Mouse (Mus musculus): ENCODE data around the gene Ggact. TPM values are rescaled to one million over a fixed set of nuclear protein-coding genes. Genes with fewer than 3 reads are reported as not detected.
A peak's percentile ranks its signal among the peaks of the same experiment; 100 is the strongest.

The Ggact gene
- 54.3 and 59.3 TPM in 2 replicates for polyA plus RNA-seq (2015; fragmentation: Nextera tagmentation; extraction: Ambion mirVana)

DNA sequence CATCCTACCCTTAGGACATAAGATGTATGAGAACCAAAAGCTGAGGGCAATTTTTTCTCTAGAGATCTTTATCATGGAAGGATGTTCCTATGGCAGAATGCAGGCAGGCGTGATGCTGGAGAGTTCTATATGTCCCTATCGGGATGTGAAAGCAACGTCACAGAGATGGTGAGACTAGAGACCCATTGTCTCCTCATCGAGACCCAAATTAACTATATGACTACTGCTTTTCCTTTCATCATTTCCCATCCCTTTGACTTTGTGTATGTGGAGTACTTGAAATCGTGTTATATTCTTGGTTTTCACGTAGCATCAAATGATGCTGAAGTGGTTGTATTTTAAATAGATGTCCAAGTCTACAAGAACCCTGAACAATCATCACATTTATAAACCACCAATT, at the start of gene Ggact:
TSS of gene Ggact (minus strand) at position 101 of the 400 bp plus-strand sequence.
- Histone ChIP-seq H3K4me2 (replicated peaks; ENCODE audit: low read depth) (peak within 1 kb of the TSS; percentile 88), H3K27ac (replicated peaks) (peak within 1 kb of the TSS; percentile 81), H3K9ac (ENCODE audit: low read length) (peak within 1 kb of the TSS; percentile 74), H3K4me1 (replicated peaks; ENCODE audit: control insufficient read depth, insufficient read depth) (no peaks in the 10 kb centered on the region), H3K27me3 (ENCODE audit: control insufficient read depth, insufficient read depth, low read length) (no peaks in the 10 kb centered on the region), H3K36me3 (ENCODE audit: control insufficient read depth, insufficient read depth, low read length) (no peaks in the 10 kb centered on the region), H3K9me3 (ENCODE audit: control insufficient read depth, low read length) (no peaks in the 10 kb centered on the region), H3K4me3 (ENCODE audit: low read depth, low read length) (peak within 1 kb of the TSS; percentile 67)
- no peak for ATAC-seq (ENCODE audit: low FRiP score, low TSS enrichment)
- no peak for TF ChIP-seq CTCF (IDR thresholded peaks at IDR 0.05; ENCODE audit: low read depth)
- no peak for TF ChIP-seq EP300 (optimal IDR thresholded peaks at IDR 0.05)
- no peak for DNase-seq (ENCODE audit: low spot score)
- 81% methylated on average over 6 of the region's 6 CpGs for WGBS

DNA sequence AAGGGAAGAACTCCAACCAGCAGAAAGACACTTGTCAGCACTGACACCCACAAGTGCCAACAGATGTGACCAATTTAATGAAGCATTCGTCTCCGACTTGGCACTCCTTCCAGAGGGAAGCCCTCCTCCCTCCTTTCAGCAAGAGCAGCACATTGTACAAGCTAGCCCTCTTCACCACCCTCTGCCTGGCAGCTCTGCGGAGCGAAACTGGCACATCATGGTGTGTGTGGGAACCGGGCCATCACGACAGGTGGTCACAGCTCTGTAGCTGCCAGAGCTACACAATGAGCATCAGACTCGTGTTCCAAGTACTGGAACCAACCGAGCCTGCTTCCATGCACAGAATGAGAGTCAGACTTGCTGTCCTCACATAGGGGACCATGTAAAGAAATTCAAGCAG, 44.4 kb upstream of the Ggact start:
- no peak overlapping the region for H3K27ac ChIP-seq (replicated peaks)
- H3K36me3 ChIP-seq (ENCODE audit: control insufficient read depth, insufficient read depth, low read length), result no peaks in the 10 kb centered on the region; the same call in 1 of the 2 replicates
- ATAC-seq (ENCODE audit: low FRiP score, low TSS enrichment) (no peak), DNase-seq (ENCODE audit: low spot score) (no peak)
- no peaks in the 10 kb centered on the region for H3K4me1 ChIP-seq (replicated peaks; ENCODE audit: control insufficient read depth, insufficient read depth)
- no peak overlapping the region for H3K9ac ChIP-seq (ENCODE audit: low read length)
- no peak overlapping the region for H3K4me2 ChIP-seq (replicated peaks; ENCODE audit: low read depth)
- no peaks in the 10 kb centered on the region for H3K27me3 ChIP-seq (ENCODE audit: control insufficient read depth, insufficient read depth, low read length)
- TF ChIP-seq EP300 (optimal IDR thresholded peaks at IDR 0.05) (no peak), CTCF (IDR thresholded peaks at IDR 0.05; ENCODE audit: low read depth) (no peak)
- no peaks in the 10 kb centered on the region for H3K9me3 ChIP-seq (ENCODE audit: control insufficient read depth, low read length)
- no peak overlapping the region for H3K4me3 ChIP-seq (ENCODE audit: low read depth, low read length)
- WGBS, result 90% methylated on average over 8 of the region's 8 CpGs

DNA sequence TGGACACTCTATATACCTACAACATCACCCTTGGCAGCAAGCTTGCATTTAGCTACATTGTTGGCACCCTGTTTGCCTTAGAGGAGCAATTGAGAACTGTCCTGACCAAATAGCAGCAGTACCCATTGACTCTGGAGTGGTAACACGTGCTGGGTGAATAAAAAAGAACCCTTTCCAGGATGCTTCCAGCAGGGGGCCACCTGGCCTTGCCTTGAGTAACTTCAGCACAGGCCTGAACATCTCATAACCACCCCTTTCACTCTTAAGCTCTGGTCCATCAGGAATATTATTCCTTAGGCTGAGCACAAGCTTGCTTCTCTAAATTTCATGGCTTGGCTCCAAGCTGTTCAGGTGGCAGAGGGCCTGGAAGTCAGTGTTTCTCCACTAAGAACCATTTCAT, 39.8 kb upstream of the Ggact start:
- Histone ChIP-seq H3K4me1 (replicated peaks; ENCODE audit: control insufficient read depth, insufficient read depth) (no peaks in the 10 kb centered on the region), H3K4me2 (replicated peaks; ENCODE audit: low read depth) (no peak overlapping the region), H3K27me3 (ENCODE audit: control insufficient read depth, insufficient read depth, low read length) (no peaks in the 10 kb centered on the region), H3K9ac (ENCODE audit: low read length) (no peak overlapping the region), H3K36me3 (ENCODE audit: control insufficient read depth, insufficient read depth, low read length) (no peaks in the 10 kb centered on the region; the same call in 1 of the 2 replicates), H3K9me3 (ENCODE audit: control insufficient read depth, low read length) (no peaks in the 10 kb centered on the region), H3K27ac (replicated peaks) (no peak overlapping the region), H3K4me3 (ENCODE audit: low read depth, low read length) (no peak overlapping the region)
- TF ChIP-seq CTCF (IDR thresholded peaks at IDR 0.05; ENCODE audit: low read depth) (peak; percentile 84), EP300 (optimal IDR thresholded peaks at IDR 0.05) (no peak)
- WGBS, result 13% methylated on average over 1 of the region's 1 CpGs
- DNase-seq (ENCODE audit: low spot score), result peak; percentile 64
- ATAC-seq (ENCODE audit: low FRiP score, low TSS enrichment), result peak; percentile 74; the same call in 1 of the 2 replicates

DNA sequence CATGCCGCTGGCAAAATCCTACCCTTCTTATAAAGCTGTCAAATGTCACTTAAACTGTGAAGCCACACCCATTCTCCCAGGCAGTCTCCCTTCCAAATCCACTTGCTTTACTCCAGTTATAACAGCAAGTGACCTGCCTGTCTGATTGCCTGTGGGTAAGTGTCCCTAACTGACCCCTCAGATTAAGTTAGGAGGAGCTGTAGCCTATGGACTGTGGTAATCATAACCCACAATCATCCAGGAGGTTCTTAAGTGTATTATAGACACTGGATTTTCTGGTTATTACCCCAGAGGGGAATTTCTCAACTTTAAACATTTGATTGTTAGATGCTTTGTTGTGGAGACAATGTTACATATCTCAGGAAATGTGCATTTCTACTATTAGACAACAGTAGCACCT, 39.0 kb upstream of the Ggact start:
- Histone ChIP-seq H3K27me3 (ENCODE audit: control insufficient read depth, insufficient read depth, low read length) (no peaks in the 10 kb centered on the region), H3K9ac (ENCODE audit: low read length) (no peak overlapping the region), H3K27ac (replicated peaks) (no peak overlapping the region), H3K4me2 (replicated peaks; ENCODE audit: low read depth) (no peak overlapping the region), H3K36me3 (ENCODE audit: control insufficient read depth, insufficient read depth, low read length) (no peaks in the 10 kb centered on the region; the same call in 1 of the 2 replicates), H3K9me3 (ENCODE audit: control insufficient read depth, low read length) (no peaks in the 10 kb centered on the region), H3K4me1 (replicated peaks; ENCODE audit: control insufficient read depth, insufficient read depth) (no peaks in the 10 kb centered on the region), H3K4me3 (ENCODE audit: low read depth, low read length) (no peak overlapping the region)
- ATAC-seq (ENCODE audit: low FRiP score, low TSS enrichment), result no peak
- TF ChIP-seq EP300 (optimal IDR thresholded peaks at IDR 0.05), result no peak
- no peak for TF ChIP-seq CTCF (IDR thresholded peaks at IDR 0.05; ENCODE audit: low read depth)
- DNase-seq (ENCODE audit: low spot score), result no peak
- WGBS, result 87% methylated on average over 1 of the region's 1 CpGs

DNA sequence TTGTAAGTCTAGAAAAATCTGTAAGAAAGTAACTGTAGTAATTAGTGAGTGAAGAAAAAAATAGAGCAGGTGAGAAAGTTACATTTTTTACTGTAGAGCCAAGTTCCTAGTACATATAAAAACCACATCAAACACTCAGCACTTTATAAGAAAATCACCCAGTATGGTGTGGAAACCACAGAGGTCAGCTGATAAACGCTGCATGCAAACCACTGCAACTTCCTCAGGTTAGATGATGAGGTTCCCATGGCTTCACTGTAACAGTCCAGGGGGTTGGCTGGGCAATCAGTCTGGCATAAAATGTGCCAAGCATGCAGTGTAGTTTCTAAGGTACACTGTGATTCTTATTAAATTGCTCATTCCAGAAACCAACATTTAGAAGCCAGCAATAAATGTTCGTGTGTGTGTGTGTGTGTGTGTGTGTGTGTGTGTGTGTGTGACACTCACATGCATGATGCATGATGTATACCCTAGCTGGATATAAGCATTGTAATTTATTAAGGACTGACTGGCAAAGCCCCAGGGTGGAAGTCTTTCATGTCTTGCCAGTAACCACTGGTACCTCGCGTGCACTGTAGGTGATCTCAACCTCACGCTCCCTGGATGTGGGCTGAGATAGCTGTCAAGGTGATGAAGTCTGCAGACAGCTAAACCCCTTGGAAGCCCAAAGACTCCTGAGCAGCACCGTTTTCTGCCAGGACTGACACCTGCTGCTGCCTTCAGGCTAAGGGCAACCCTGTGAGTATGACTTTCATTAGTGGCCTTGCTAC, 38.3 kb upstream of the Ggact start:
- Histone ChIP-seq H3K36me3 (ENCODE audit: control insufficient read depth, insufficient read depth, low read length) (no peaks in the 10 kb centered on the region; the same call in 1 of the 2 replicates), H3K9ac (ENCODE audit: low read length) (no peak overlapping the region), H3K27ac (replicated peaks) (no peak overlapping the region), H3K9me3 (ENCODE audit: control insufficient read depth, low read length) (no peaks in the 10 kb centered on the region), H3K4me1 (replicated peaks; ENCODE audit: control insufficient read depth, insufficient read depth) (no peaks in the 10 kb centered on the region), H3K27me3 (ENCODE audit: control insufficient read depth, insufficient read depth, low read length) (no peaks in the 10 kb centered on the region), H3K4me3 (ENCODE audit: low read depth, low read length) (no peak overlapping the region), H3K4me2 (replicated peaks; ENCODE audit: low read depth) (no peak overlapping the region)
- DNase-seq (ENCODE audit: low spot score) (no peak), ATAC-seq (ENCODE audit: low FRiP score, low TSS enrichment) (no peak)
- no peak for TF ChIP-seq EP300 (optimal IDR thresholded peaks at IDR 0.05)
- no peak for TF ChIP-seq CTCF (IDR thresholded peaks at IDR 0.05; ENCODE audit: low read depth)
- WGBS, result 74% methylated on average over 6 of the region's 6 CpGs

DNA sequence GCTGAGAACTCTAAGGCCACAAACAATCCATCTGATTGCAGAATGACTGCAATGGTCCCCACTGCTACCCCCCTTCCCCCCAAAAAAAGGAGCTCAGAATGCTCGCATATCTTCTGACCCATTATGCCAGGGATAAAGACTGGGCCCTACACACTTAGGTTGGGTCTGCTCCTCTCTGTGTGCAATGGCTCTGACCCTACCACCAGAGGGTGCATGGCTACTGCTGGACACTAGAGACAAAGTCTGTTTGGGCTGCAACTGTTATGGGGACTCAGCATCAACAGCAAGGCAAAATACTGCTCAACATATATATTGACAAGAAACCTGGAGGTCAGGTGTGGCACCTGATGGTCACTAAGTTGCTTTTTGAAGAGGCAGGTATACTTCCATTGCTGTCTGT, 37.4 kb upstream of the Ggact start:
- TF ChIP-seq CTCF (IDR thresholded peaks at IDR 0.05; ENCODE audit: low read depth), result peak; percentile 68
- no peak for TF ChIP-seq EP300 (optimal IDR thresholded peaks at IDR 0.05)
- Histone ChIP-seq H3K27ac (replicated peaks) (no peak overlapping the region), H3K4me3 (ENCODE audit: low read depth, low read length) (no peak overlapping the region), H3K36me3 (ENCODE audit: control insufficient read depth, insufficient read depth, low read length) (no peaks in the 10 kb centered on the region; the same call in 1 of the 2 replicates), H3K4me2 (replicated peaks; ENCODE audit: low read depth) (no peak overlapping the region), H3K27me3 (ENCODE audit: control insufficient read depth, insufficient read depth, low read length) (no peaks in the 10 kb centered on the region), H3K4me1 (replicated peaks; ENCODE audit: control insufficient read depth, insufficient read depth) (no peaks in the 10 kb centered on the region), H3K9me3 (ENCODE audit: control insufficient read depth, low read length) (no peaks in the 10 kb centered on the region), H3K9ac (ENCODE audit: low read length) (no peak overlapping the region)
- WGBS, result 100% methylated on average over 1 of the region's 1 CpGs
- no peak for DNase-seq (ENCODE audit: low spot score)
- ATAC-seq (ENCODE audit: low FRiP score, low TSS enrichment), result peak; percentile 49; the same call in 1 of the 2 replicates
